Mouse (Mus musculus) brain, embryonic 14.5 days (tissue): ENCODE measurements around the gene Dock7. TPM values are rescaled to one million over a fixed set of nuclear protein-coding genes. Genes with fewer than 3 reads are reported as not detected.

Experiments
- DNase-seq: peaks from one replicate; pipeline ENCODE4 v3.0.0-alpha.2; 2011; ENCODE audit warnings: low read depth
- CTCF ChIP-seq: fragments of 200-500 bp; IDR thresholded peaks from 2 replicates; pipeline ENCODE4 v1.5.1; 2012; ENCODE audit warnings: inconsistent platforms, mild to moderate bottlenecking, moderate library complexity, borderline replicate concordance; ENCODE audit not compliant: insufficient read depth, insufficient read length; ENCODE audit errors: extremely low read depth
- POLR2A ChIP-seq: fragments of 200-500 bp; IDR thresholded peaks from 2 replicates; pipeline ENCODE4 v1.6.1; 2012; ENCODE audit warnings: mild to moderate bottlenecking, inconsistent platforms, borderline replicate concordance; ENCODE audit not compliant: poor library complexity, insufficient read depth, insufficient read length, severe bottlenecking; ENCODE audit errors: extremely low read depth
- polyA plus RNA-seq: library from polyadenylated mRNA; depleted of rRNA; stranded (reverse); fragments of >200 nt; gene quantifications from 2 replicates; pipeline ENCODE4 v1.2.3, GENCODE M21; 2012; rRNA removed

Gene Dock7
- polyA plus RNA-seq, result 197 and 199 TPM in 2 replicates

DNA sequence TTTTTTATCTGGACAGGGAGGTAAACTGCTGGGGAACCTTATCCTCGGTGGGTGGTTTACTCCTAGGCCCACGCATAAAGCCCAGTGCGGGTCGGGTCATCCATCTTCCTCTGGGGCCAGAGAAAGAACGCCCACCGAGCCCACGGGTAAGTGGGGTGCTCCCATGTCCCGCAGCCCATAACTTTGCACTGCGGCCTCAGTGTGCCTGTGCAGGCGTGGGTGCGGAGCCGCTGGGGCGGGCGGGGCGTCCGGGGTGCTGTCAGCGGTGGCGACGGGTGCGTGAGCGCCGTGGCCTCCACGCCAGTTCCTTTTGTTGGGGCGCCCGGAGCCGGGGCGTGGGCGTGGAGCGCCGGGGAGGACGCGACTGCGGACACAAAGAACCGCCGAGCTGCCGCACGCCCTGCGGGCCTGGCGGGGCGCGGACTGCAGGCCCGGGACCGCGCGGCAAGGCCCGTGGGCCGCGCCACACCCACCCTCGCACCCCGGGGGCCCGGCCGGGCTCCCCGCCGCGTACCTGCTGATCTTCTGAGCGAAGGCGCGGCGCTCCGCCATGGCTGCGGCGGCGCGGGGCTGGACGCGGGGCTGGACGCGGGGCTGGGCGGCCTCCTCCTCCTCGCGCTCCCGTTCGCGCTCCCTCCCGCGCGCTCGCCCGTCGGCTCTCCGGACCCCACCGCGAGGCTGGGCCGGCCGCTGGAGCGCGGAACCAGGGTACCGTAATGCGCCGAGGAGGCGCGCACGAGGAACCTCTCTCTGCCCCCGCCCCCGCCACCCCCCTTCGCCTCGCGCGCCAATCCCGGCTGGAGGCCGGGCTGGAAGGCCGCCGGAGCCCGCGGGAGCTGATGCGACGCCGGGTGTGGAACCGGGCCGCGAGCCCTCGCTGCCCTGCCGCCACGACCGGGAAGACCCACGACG lies at the start of gene Dock7:
TSS of gene Dock7 (minus strand) at position 705 of the 912 bp plus-strand sequence.
- TF ChIP-seq CTCF (no peak), POLR2A (peak; percentile 81)
- DNase-seq, result peak; percentile 94

DNA sequence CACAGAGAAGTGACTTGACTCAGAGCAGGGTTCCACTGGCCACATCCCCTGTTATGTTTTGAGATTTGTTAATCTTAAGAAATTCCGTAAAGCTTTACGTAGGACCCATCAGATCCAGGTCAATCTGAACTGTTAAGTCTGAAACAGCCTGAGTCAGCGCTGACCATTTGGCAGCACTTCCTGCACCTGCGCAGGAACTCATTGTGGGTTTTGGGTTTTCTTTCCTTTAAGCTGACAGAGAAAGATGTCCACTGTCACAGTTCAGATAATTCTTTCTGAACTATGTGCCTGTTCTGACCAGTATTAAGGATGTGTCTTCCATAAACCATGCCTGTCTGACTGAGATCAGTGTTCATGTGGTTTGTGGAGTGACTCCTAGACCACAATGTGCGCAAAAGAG lies 48.2 kb upstream of the Dock7 start:
- TF ChIP-seq POLR2A (no peak), CTCF (no peak)
- no peak for DNase-seq

DNA sequence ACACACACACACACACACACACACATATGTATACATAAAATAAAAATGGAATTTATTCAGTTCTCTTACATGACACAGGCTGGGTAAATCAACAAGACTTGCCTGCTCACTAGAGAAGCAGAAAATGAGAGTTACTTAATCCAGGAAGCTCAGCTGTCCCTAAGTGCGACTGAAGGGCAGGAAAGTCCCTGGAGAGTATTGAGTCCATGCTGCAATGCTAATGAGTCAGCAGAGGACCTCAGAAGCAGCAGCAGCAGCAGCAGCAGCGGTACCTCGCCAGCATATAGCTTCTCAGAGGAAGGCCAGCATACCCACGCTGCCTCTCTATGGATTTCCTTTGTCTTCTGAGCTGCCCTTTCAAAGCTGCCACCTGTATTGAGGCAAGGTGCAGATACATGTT lies 42.8 kb upstream of the Dock7 start:
- TF ChIP-seq POLR2A, result no peak
- TF ChIP-seq CTCF, result no peak
- DNase-seq, result peak; percentile 65

DNA sequence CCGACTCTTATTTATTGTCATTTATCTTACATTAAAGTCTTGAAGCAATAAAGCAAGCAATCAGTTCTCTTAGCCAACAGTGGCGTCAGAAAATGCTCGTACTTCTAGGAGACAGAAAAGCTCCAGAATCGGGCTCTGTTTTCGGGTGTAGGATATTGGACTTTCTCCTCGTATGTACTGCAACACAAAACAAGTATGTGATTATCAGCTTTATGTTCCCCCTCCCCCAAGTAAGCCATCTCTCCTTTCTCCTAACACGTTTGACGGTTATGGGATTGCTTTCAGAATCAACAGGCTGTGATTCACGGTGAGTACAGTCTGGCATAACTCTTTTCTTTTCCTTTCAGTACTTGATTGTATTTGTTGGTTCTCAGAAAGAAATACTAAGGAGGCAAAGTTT lies 42.3 kb upstream of the Dock7 start:
- TF ChIP-seq POLR2A, result no peak
- no peak for TF ChIP-seq CTCF
- DNase-seq, result no peak

DNA sequence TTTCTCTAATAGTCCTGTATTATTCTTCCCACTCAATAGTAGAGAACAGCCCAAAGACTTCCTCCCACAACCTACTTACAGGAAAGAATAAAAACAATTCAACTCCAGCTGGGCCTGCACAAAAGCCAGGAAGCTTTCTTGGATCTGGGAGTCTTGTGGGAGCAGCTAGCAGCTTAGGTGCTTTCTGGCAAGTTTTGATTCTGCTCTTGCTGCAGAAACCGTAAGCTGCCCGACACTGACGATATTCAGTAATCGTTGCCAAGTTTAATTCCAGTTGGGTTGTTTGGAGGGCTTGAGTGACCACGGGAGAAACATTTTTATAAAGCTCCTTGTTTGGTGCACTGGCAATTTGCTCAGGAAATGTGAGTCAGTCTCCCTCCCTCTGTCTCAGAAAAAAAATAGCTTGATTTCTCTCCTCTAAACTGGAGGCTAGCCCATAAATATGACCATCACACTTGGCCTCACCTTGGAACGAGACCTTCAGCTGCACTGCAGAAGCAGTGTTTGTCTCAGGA lies 40.8 kb upstream of the Dock7 start:
- TF ChIP-seq POLR2A, result no peak
- no peak for TF ChIP-seq CTCF
- DNase-seq, result peak; percentile 78

DNA sequence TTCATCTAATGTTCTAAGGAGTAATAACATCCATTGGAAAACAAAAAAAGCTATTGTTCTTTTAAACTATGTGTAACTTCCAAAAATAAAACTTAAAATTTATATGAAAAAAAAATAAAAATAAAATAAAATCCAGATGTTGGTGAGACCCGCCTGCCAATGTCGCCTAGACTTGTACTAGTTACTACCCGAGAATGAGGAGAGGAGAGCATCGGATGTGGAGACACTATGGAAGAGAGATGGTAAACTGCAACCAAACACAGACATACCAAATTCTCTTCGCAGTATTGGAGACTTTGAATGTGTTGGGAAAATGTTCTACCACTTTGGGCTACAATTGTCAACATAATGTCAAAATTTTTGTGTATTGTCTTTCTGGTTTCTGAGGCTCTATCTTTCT lies 40.2 kb upstream of the Dock7 start:
- TF ChIP-seq CTCF (no peak), POLR2A (no peak)
- no peak for DNase-seq

DNA sequence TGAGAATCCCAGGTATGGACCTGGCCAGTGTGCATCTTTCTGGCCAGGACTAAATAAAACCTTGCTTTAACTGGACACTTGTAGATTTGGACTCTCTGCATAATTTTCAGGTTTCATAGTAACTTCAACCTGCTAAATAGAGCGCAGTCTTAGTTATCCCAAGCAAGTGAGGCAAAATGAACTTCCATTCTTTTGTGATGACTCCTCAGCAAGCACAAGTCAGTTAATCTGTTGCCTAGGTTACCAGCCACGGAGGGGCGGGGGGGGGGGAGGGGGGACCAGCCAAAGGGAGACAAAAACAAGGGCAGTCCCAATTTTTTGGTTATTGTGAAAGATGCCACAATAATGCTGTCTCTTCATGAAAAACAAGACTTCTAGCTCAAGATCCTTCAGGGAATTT lies 39.7 kb upstream of the Dock7 start:
- peak; percentile 35 for DNase-seq
- no peak for TF ChIP-seq CTCF
- TF ChIP-seq POLR2A, result no peak

DNA sequence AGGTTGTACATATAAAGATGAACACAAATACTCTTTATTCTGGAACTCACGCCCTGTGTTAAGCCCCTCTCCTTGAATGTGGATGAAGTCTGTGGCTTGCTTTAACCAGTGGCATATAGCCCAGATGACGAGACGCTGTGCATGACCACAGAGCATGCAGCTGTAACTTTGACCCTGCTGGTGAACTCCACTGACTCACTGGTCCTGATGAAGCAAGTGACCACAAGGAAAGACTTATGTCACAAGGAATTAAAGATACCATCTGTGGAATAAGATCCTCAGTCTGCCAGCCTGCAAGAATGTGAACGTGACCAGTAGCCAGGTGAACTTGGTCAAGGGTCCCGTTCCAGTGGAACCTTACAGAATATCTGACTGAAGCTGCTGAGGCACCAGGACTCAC lies 37.8 kb upstream of the Dock7 start:
- DNase-seq, result no peak
- TF ChIP-seq CTCF (no peak), POLR2A (no peak)

DNA sequence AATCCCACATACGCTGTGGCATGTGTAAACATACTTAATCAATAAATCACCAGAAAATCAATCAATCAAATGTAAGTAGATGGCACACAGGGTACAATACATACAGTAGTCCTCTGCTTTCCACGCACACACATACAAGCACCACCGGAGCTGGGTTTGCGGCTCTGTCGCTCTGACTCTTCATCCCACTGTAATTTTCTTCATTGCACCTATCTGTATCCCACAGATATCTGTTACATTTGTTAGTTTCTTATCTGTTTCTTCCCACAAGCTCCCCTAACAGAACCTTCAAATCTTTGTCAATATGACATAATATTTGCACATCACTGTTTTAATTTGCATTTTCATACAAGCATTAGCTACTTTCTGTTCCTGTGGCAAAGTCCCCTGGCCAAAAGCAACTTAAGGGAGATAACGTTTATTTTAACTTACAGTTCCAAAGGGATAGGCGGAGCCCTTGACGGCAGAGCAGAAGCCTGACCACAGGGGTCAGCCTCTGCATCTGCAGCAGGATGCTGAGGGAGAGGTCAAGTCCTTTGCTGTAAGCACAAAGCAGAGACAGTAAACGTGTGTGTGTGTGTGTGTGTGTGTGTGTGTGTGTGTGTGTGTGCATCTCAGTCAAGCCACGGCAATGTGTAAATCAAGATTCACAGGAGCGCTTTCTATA lies 36.1 kb upstream of the Dock7 start:
- TF ChIP-seq CTCF, result no peak
- TF ChIP-seq POLR2A, result no peak

DNA sequence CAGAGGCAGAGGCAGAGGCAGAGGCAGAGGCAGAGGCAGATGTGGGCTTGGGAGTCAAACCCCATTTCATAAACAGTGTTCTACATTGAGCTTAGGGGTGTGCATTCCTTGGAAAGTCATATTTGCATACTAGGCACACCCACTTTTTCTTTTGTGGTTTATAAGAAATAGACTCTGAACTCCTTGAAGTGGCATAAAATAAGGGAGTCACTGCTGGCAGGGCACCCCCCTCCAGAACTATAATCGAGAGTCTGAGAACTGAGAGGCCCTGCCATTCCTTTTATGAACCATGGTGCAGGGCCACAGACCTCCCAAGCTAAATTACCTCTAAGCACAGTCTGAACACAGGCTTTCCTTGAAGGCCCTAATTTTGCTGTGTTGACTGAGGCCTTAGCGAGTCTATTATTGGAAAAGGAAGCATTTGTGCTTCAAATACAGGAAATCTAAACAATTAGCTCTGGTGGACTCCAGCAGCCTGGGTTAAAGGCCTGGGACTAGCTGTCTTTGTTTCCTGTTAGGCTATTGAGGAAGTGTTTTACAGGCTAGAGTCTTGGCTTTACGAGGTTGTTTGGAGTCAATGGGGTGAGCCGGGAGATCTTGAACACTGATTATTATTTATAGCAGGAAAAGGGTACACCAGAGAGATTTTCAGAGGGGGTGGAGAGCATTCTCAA lies 31.3 kb upstream of the Dock7 start:
- no peak for DNase-seq
- TF ChIP-seq POLR2A (no peak), CTCF (no peak)

More for the DNA sequence above, 36.1 kb upstream of the Dock7 start:
- no peak for DNase-seq

DNA sequence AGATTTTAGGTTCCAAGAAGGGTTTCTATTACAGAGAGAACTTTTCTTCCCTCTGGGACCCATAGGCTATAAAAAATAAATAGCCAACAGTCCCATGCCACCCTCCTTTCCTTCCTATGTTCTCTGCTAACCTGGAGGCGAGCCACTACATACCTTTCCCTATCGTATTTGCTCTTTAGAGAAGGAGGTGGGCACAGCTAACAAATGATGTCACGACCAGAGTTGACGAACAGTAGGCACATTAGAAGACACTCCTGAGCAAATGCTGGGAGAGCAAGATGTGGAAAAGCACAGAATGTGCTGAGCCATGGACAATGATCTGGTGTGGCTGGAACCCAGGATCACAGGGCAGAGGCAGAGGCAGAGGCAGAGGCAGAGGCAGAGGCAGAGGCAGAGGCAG lies 30.7 kb upstream of the Dock7 start:
- no peak for DNase-seq
- no peak for TF ChIP-seq POLR2A
- TF ChIP-seq CTCF, result no peak

DNA sequence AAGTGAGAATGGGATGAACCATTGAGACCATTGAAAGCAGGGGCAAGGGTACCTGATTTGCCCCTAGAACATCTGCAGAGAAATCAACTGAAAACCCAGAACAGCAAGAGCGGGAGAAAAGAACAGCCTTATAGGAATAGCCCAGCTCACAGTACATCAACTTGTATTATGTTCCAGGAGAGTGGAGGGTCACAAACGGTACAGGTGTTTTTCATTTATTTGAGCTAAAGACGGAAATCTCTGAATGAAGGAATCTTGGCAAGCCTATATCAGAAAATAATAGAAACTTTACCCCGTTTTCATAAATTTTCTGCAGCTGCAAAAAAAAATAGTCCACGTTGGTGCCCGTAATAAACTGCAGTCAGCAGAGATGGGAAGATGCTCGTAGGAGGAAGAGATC lies 22.6 kb upstream of the Dock7 start:
- DNase-seq, result no peak
- TF ChIP-seq POLR2A (no peak), CTCF (no peak)

DNA sequence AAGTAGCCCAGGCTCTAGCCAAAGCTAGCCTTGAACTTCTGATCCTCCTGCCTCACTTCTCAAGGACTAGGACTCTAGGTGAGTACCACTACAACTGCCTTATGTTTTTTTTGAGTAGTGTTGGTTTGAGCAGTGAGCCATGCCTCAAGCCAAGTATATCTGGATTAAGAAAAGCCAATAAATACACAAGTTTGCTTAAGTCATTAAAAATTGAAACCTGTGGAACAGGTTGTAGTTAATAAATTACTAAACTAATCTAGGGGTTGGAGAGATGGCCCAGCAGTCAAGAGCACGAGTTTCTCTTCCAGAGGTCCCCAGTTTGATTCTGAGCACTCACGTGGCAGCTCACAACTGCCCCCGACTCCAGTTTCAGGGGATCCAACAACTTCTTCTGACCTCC lies 20.9 kb upstream of the Dock7 start:
- no peak for DNase-seq
- TF ChIP-seq POLR2A (no peak), CTCF (no peak)

DNA sequence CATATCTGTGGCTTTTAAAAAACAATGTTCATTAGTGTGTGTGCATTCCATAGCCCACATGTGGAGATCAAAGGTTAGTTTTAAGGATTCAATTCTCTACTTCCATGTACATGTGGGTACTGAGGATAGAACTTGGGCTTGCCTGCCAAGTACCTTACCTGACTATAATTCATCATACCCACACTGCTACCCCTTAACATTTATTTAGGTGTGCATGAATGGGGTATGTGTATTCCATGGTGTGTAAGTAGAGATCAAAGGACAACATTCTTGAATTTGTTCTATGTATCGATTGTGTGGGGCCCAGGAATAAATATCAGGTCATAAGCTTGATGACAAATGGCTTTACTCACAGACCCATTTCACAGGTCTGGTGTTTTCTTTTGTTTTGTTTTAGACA lies 20.5 kb upstream of the Dock7 start:
- DNase-seq, result no peak
- TF ChIP-seq POLR2A (no peak), CTCF (no peak)
